Mouse (Mus musculus) testis, postnatal 14 days (tissue): ENCODE results near the gene Pnp.
"Not testable (repeated sequence)": the region's sequence is repeated elsewhere in the genome, so short reads cannot be mapped to it uniquely, and the experiment has no call there.

Experiments used
- DNase-seq: peaks from one replicate; pipeline ENCODE4 v3.0.0; 2021; ENCODE audit warnings: low spot score

The Pnp gene

GRCm38 (mm10) chr14:50975001-50975400 lies 44.1 kb downstream of the Pnp start:
- no peak for DNase-seq

- no peak for DNase-seq
Measured at GRCm38 (mm10) chr14:50976674-50977073, 45.8 kb downstream of the Pnp start.

- DNase-seq, result not testable (repeated sequence)
Measured at GRCm38 (mm10) chr14:50978451-50978850, 47.6 kb downstream of the Pnp start.

GRCm38 (mm10) chr14:50979631-50980030 lies 48.7 kb downstream of the Pnp start:
- no peak for DNase-seq

GRCm38 (mm10) chr14:50981207-50981606 lies 50.3 kb downstream of the Pnp start:
- no peak for DNase-seq

- no peak for DNase-seq
Measured at GRCm38 (mm10) chr14:50981837-50982236, 51.0 kb downstream of the Pnp start.

- no peak for DNase-seq
Measured at GRCm38 (mm10) chr14:50987668-50988067, 56.8 kb downstream of the Pnp start.

GRCm38 (mm10) chr14:50991037-50991436 lies 60.2 kb downstream of the Pnp start:
- no peak for DNase-seq

- DNase-seq, result no peak
Measured at GRCm38 (mm10) chr14:50997088-50997487, 66.2 kb downstream of the Pnp start.

- no peak for DNase-seq
Measured at GRCm38 (mm10) chr14:50997999-50998666, 67.3 kb downstream of the Pnp start.

GRCm38 (mm10) chr14:51007152-51007801 lies 76.4 kb downstream of the Pnp start, which contains the start of gene Rnase10:
Gene Rnase10, plus strand, starts transcription at chr14:51007751.
- DNase-seq, result no peak

- DNase-seq, result no peak
Measured at GRCm38 (mm10) chr14:51007914-51008713, 77.2 kb downstream of the Pnp start.

GRCm38 (mm10) chr14:51008781-51009180 lies 77.9 kb downstream of the Pnp start:
- DNase-seq, result no peak

GRCm38 (mm10) chr14:51009572-51009971 lies 78.7 kb downstream of the Pnp start:
- no peak for DNase-seq

- not testable (repeated sequence) for DNase-seq
Measured at GRCm38 (mm10) chr14:51014724-51015123, 83.8 kb downstream of the Pnp start.
